Mouse (Mus musculus): ENCODE measurements around the gene Coa3.

- TF ChIP-seq CTCF (IDR thresholded peaks at IDR 0.05 in 2 of 3, conservative IDR thresholded peaks at IDR 0.05 in 1 of 3; ENCODE audit: control insufficient read depth in 1 of 3, insufficient read depth in 1 of 3, low read depth in 2 of 3, low read length in 3 of 3, poor library complexity in 1 of 3, severe bottlenecking in 1 of 3) (0 out of 6 replicates have a peak, but pooled peaks of 1 of the 3 experiments have one; percentile 7), POLR2AphosphoS2 (IDR thresholded peaks at IDR 0.05; ENCODE audit: low read length) (peak; percentile 89), UBTF (IDR thresholded peaks at IDR 0.05; ENCODE audit: borderline replicate concordance, insufficient read depth, low read depth, low read length) (peak; percentile 68; the same call in 1 of the 2 replicates)
These were observed 37.0 kb upstream of the Coa3 start, which contains the start of gene Psme3 for GRCm38 (mm10) chr11:101315665-101316500.

All from MEL (cell line).